Mouse (Mus musculus) urinary bladder, postnatal 36 days (tissue): ENCODE results near the gene Erg.

Experiments used
- DNase-seq, 2 experiments: peaks; one replicate each; pipeline ENCODE4 v3.0.0; 2022; ENCODE audit warnings: low spot score in 2 of 2, mixed read lengths in 1 of 2

Erg gene

DNA sequence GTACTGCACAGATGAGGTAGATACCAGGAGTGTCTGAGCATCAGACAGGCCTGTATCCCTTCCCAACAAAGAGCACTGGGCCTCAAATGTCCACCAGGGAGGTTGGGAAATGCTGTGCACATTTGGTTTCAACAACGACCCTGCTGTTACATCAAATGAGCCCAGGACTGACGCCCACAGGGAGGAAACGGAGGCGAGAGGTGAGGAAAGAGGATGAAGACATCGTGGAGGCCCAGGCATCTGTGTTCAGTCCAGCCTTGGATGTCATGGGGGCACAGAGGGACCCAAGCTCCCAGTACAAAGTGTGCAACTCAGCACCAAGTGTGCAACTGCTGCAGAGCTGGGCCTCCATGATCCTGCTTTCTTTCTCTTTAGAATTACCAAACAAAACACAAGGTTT, 236.6 kb downstream of the Erg start:
- no peak for DNase-seq

DNA sequence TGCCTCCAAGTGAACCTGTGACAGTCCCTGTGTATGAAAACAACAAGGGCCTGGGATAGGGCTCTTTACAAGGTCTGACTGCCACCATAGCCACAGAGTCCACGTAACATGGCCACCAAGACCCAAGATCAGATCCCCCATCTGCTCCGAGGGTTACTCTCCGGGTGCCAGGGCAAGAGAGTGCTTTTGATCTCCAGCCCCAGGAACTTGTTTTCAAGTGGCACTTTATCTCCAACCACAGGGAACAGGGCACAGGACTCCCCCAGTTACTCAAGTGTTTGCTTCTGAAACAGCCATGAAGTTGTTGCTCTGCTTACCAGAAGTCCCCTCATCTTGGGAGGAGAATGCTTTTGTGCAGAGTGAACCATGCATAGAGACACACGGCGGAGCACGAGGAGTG, 237.0 kb downstream of the Erg start:
- no peak for DNase-seq

DNA sequence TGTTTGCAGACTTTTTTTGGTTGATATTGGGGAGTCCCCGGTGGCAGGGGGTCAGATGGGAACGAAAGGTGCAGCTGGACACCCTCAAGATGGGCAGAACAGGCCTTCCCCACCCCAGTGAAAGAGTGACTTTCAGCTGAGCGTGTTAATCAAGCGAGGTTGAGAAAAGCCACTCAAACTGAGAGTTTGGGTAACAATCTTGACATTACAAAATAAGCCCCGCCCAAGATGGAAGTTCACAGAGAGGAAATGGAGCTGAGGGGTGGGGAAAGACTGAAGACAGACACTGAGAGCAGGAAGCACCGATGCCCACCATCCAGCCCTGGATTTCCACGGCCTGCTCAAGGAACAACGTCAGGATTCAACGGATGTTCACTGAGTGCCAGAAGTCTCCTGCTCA, 237.8 kb downstream of the Erg start:
- no peak for DNase-seq

DNA sequence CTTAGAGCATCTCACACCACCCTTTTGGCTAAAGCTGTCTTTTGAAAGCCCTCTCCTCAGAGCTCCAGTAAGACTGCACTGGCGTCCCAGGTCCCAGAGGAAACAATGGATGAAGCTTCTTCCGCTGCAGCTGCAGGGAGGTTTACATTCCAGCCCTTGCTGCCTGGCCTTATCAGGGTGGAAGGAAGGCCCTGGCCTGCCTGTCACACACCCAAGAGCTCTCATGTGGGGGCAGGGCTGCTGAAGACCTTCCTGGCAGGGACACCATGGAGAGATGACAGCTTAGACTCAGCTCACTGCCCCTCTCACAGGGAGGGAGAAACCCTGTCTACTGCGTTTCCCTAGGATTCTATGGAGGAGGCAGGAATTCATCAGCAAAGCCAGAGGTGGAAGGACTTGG, 239.2 kb downstream of the Erg start:
- no peak for DNase-seq

DNA sequence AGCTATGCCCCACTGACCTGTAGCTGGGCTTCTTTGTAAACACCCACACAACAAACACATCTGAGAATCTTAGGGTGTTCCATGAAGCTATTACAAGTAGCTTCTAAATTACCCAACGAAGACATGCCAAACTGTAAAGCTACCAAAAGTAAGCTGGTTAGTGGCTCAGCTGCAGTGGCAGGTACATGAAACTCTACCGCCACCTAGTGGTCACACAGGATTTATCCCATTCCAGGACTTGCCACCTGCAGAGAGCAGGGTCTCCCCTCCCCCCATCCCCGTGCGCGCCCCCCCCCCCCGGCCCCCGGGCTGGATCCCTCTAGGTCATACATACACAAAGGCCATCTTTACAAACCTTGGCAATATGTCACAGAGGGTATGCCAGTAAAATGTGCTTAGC, 240.5 kb downstream of the Erg start:
- peak; percentile 42 to 53 for DNase-seq

DNA sequence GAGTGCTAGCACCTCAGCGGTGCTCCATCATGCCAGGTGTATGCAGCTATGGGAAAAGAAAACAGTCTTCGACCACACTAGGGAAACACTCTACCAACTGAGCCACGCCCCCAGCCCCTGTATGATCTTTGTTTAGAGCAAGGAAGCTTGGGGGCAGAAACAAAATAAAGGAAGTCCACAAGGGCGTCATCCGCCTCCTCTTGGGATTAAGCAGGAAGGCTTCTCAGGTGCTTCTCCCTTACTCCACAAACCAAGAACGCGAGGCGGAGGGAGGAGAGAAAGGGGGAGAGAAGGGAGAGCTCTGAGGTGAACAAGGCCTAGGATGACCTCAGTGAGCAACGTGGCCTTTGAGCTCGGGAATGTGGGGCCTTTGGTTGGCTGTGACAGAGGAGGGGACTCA, 241.4 kb downstream of the Erg start:
- DNase-seq = no peak

DNA sequence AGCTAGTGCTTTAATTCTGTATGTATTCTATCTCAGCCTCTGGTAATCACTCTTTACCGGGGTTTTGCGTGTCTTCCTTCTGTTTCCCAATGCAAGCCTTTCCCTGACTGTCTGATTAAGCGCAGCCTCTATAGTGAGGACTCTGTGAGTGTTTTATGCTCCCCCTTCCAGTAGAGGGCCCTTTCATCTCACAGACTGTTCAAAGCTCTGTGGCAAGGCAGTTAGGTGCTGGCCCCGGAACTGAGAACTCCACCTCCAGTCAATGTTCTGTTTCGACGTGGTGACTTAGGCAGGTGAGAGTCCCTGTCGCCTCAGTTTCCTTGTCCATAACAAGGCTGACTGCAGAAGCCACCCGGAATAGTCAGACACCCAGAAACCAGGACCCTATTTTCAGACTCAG, 244.4 kb downstream of the Erg start:
- DNase-seq = no peak

DNA sequence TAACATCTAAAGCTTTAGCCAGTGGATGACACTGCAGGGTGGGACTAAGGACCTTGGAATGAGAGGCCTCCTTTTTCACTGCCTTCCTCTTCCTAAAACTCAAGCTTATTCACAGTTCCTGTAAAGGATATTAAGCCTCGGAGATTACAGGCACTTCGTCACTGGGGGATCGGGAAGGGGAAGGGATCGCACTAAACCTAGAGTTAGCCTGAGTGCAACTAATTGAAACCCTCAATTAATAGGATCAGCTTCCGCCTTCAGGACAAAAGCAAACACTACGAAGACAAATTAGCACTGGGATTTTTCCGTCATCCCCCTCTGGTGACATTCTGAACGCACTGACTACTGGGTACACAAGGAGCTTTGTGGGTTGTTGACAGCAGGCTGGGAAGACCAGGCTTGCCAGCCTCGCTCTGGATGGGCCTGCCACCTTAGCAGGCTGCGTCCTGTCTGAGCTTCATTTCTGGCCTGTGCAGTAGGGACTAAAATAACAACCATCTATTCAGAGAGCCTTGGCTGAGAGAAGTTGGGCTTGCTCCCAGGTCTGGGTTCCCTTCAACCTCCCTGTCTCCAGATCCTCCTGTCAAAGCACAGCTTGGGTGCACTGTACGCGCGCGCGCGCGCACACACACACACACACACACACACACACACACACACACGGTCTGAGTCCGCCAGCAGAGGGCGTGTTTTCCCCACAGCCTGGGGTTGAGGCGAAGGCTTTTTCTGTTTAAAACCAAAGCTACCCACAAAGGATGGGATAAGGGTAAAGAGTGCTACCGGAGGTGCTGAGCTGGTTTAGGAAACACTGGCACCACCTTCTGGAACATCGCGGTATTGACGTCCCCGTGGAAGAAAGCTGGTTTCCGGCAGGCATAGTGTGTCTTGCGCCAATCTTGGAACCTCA, 245.3 kb downstream of the Erg start:
- peak; percentile 69 to 71 for DNase-seq

DNA sequence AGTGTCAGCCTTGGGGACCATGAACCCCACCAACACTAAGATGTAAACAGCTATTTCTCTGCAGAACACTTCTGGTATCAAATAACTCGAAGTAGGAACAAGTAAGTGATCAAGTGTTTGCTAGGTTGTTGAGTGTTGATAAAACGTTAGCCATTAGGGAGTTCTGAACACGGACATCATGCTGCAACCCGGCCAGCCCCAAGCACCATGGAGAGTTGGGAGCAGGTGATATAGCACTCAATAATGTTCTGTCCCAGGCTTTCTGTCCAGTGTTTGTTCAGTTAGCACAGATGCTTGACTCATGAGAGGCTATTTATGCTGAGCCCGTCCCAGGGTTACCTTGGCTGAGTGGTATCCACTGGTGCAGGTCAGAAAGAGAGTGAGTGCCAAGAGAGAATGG, 254.2 kb downstream of the Erg start:
- no peak for DNase-seq

DNA sequence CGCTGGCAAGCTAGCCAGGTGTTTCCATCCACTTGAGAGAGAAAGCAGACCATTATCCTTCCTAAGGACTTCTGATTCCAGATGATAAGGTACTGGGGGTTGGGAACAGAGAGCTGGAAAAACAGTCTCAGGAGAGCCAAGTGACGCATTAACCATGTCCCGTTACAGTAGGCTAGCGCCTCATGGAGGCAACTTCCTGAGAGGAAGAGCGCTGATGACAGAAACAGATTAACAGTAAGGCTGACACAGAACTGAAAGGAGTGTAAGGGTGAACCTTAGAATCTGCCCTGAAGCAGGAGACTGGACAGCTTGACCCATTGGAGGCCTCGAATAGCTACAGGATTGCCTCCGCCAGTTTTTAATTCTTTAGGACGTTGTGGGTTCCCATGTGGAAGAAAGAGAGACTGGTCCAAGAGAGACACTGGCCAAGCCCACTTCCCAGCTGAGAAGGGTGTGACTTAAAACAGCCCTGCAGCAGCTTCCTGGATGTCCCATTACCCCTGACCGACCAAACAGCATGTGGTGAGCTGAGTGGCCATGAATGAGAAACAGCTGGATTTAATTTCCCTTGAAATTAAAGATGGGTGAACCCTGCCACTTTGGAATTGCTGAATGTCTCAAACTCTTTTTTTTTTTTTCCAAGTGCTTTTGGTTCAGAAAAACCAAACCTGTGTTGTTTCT, 264.3 kb downstream of the Erg start:
- DNase-seq = no peak
